Mouse (Mus musculus): Measurements from ENCODE around the gene Stim2.

- no peak for TF ChIP-seq CTCF (IDR thresholded peaks at IDR 0.05; ENCODE audit: low read depth)
- no peak for TF ChIP-seq EP300 (IDR thresholded peaks at IDR 0.05; ENCODE audit: low read depth)
These were observed 50.9 kb downstream of the Stim2 start for GRCm38 (mm10) chr5:54049145-54049733.
